Mouse (Mus musculus): ENCODE measurements around the gene Slc17a5. TPM values are rescaled to one million over a fixed set of nuclear protein-coding genes. Genes with fewer than 3 reads are reported as not detected.
"Not testable (repeated sequence)": the region's sequence is repeated elsewhere in the genome, so short reads cannot be mapped to it uniquely, and the experiment has no call there.

Slc17a5 gene
- total RNA-seq, 2 experiments from 2014 or later = 23.0 to 24.5 TPM

- Histone ChIP-seq H3K27ac (no peak overlapping the region), H3K4me3 (peak overlapping the region; percentile 54)
- peak; percentile 70 for TF ChIP-seq CTCF (conservative IDR thresholded peaks at IDR 0.05)
- no peak for DNase-seq (ENCODE audit: low spot score in 2 of 2)
Observed at GRCm38 (mm10) chr9:78521689-78522088, 66.2 kb downstream of the Slc17a5 start.

- H3K27ac ChIP-seq = no peak overlapping the region
- no peak for DNase-seq (ENCODE audit: low spot score in 2 of 2)
- no peak for TF ChIP-seq CTCF (conservative IDR thresholded peaks at IDR 0.05)
- peak overlapping the region; percentile 54 for H3K4me3 ChIP-seq
Observed at GRCm38 (mm10) chr9:78520780-78521601, 66.8 kb downstream of the Slc17a5 start.

- Histone ChIP-seq H3K4me3 (peak overlapping the region; percentile 54), H3K27ac (no peak overlapping the region)
- no peak for DNase-seq (ENCODE audit: low spot score in 2 of 2)
- no peak for TF ChIP-seq CTCF (conservative IDR thresholded peaks at IDR 0.05)
Observed at GRCm38 (mm10) chr9:78520127-78520779, 67.6 kb downstream of the Slc17a5 start.

- H3K27ac ChIP-seq; H3K4me3 ChIP-seq; DNase-seq (ENCODE audit: low spot score in 2 of 2): not testable (repeated sequence)
Observed at GRCm38 (mm10) chr9:78517237-78517636, 70.6 kb downstream of the Slc17a5 start.

- DNase-seq (ENCODE audit: low spot score in 2 of 2) = no peak
- no peak for TF ChIP-seq CTCF (conservative IDR thresholded peaks at IDR 0.05)
Observed at GRCm38 (mm10) chr9:78516125-78516524, 71.7 kb downstream of the Slc17a5 start.

GRCm38 (mm10) chr9:78514681-78515080 is 73.2 kb downstream of the Slc17a5 start:
- no peak for DNase-seq (ENCODE audit: low spot score in 2 of 2)
- no peak overlapping the region for H3K4me3 ChIP-seq
- H3K27ac ChIP-seq = no peak overlapping the region
- TF ChIP-seq CTCF (conservative IDR thresholded peaks at IDR 0.05) = no peak

More at GRCm38 (mm10) chr9:78516125-78516524, 71.7 kb downstream of the Slc17a5 start:
- H3K4me3 ChIP-seq = no peak overlapping the region
- H3K27ac ChIP-seq = no peak overlapping the region

GRCm38 (mm10) chr9:78513776-78514500 is 73.9 kb downstream of the Slc17a5 start:
- Histone ChIP-seq H3K4me3 (no peak overlapping the region), H3K27ac (no peak overlapping the region)
- DNase-seq (ENCODE audit: low spot score in 2 of 2) = no peak
- no peak for TF ChIP-seq CTCF (conservative IDR thresholded peaks at IDR 0.05)

- TF ChIP-seq CTCF (conservative IDR thresholded peaks at IDR 0.05) = no peak
- Histone ChIP-seq H3K4me3 (no peak overlapping the region), H3K27ac (no peak overlapping the region)
- no peak for DNase-seq (ENCODE audit: low spot score in 2 of 2)
Observed at GRCm38 (mm10) chr9:78511705-78512104, 76.1 kb downstream of the Slc17a5 start.

- Histone ChIP-seq H3K4me3 (no peak overlapping the region), H3K27ac (no peak overlapping the region)
- no peak for DNase-seq (ENCODE audit: low spot score in 2 of 2)
- TF ChIP-seq CTCF (conservative IDR thresholded peaks at IDR 0.05) = no peak
Observed at GRCm38 (mm10) chr9:78508106-78508786, 79.6 kb downstream of the Slc17a5 start.

GRCm38 (mm10) chr9:78506722-78507077 is 81.1 kb downstream of the Slc17a5 start:
- no peak overlapping the region for H3K27ac ChIP-seq
- H3K4me3 ChIP-seq = no peak overlapping the region
- DNase-seq (ENCODE audit: low spot score in 2 of 2) = no peak
- no peak for TF ChIP-seq CTCF (conservative IDR thresholded peaks at IDR 0.05)

- DNase-seq (ENCODE audit: low spot score in 2 of 2) = no peak
- Histone ChIP-seq H3K4me3 (no peak overlapping the region), H3K27ac (no peak overlapping the region)
- no peak for TF ChIP-seq CTCF (conservative IDR thresholded peaks at IDR 0.05)
Observed at GRCm38 (mm10) chr9:78506002-78506721, 81.7 kb downstream of the Slc17a5 start.

- TF ChIP-seq CTCF (conservative IDR thresholded peaks at IDR 0.05) = no peak
- no peak for DNase-seq (ENCODE audit: low spot score in 2 of 2)
- H3K27ac ChIP-seq = no peak overlapping the region
- H3K4me3 ChIP-seq = no peak overlapping the region
Observed at GRCm38 (mm10) chr9:78505223-78505622, 82.6 kb downstream of the Slc17a5 start.
